Mouse (Mus musculus): ENCODE results near the gene Lrr1. TPM values are rescaled to one million over a fixed set of nuclear protein-coding genes. Genes with fewer than 3 reads are reported as not detected.
A peak's percentile ranks its signal among the peaks of the same experiment; 100 is the strongest.

The Lrr1 gene
- 2.3 and 3.3 TPM in 2 replicates for polyA plus RNA-seq (2012; rRNA removed)

DNA sequence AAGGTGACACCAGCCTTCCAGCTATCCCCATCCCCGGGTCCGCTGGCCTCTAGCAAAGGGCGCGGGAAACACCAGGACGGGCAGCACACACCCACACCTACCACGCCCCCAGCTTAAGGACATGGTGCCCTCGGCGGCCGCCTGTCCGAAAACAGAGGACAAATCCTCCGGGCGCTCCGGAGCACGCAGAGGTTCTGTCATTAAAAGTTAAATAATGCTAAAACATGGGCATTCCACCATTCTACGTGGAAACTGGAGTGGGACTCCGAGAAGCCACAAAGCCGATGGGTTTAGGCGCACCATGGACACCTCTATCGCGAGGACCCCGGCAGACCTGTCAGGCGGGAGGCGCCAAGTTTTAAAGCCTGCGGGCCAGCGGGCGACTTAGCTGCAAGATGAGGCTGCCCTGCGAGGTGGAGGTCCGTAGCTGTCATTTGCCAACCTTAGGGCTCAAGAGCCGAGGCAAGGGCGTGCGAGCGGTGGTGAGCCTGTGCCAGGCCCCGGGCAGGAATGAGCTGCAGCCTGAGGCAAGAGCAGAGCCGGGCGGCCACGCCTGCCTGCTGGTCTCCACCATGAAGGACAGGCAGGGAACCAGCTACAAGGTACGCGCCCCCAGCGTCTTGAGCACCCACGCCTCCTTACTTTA lies at the start of gene Lrr1:
TSS of gene Lrr1 (plus strand) at position 354 of the 646 bp plus-strand sequence.
- peak within 1 kb of the TSS; percentile 57; the same call in 1 of the 2 replicates for H3K27ac ChIP-seq (ENCODE audit: control insufficient read depth, insufficient read depth, low read depth, low read length)
- TF ChIP-seq CTCF (IDR thresholded peaks at IDR 0.05; ENCODE audit: control insufficient read depth, insufficient read depth, insufficient replicate concordance, low read depth, low read length) (no peak), POLR2A (IDR thresholded peaks at IDR 0.05; ENCODE audit: control insufficient read depth, low read depth, low read length) (peak; percentile 30; the same call in 1 of the 2 replicates)

DNA sequence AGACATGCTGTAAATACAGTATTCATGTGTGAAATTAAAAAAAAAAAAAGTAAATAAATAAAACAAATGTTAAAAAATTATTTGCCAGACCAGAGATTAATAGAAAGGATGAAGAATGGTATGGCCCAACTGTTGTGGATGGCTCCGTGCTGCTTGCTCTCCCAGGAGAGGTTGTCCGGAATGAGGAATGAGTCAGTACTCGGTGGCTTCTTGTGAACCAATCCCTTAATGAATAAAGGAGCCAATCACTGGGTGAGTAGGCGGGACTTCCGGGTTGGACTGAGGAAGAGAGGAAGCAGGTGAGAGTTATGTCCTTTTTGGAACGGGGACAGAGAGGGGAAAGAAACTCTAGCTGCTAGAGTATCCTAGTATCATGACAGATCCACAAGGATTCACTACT lies 48.7 kb upstream of the Lrr1 start:
- Histone ChIP-seq H3K4me1 (ENCODE audit: control insufficient read depth, insufficient read depth, low read length) (peaks cover 3% of the 10 kb centered on the region), H3K27me3 (ENCODE audit: control insufficient read depth, insufficient read depth, low read length) (no peaks in the 10 kb centered on the region), H3K4me3 (ENCODE audit: control insufficient read depth, low read depth, low read length) (peak overlapping the region; percentile 42), H3K27ac (ENCODE audit: control insufficient read depth, insufficient read depth, low read depth, low read length) (no peak overlapping the region), H3K36me3 (ENCODE audit: control insufficient read depth, insufficient read depth, low read length) (no peaks in the 10 kb centered on the region; the same call in 1 of the 2 replicates)
- no peak for TF ChIP-seq CTCF (IDR thresholded peaks at IDR 0.05; ENCODE audit: control insufficient read depth, insufficient read depth, insufficient replicate concordance, low read depth, low read length)
- peak; percentile 28; the same call in 1 of the 2 replicates for TF ChIP-seq POLR2A (IDR thresholded peaks at IDR 0.05; ENCODE audit: control insufficient read depth, low read depth, low read length)

More for the DNA sequence above, at the start of gene Lrr1:
- no peaks in the 10 kb centered on the region for H3K36me3 ChIP-seq (ENCODE audit: control insufficient read depth, insufficient read depth, low read length)
- peak within 1 kb of the TSS; percentile 86 for H3K4me3 ChIP-seq (ENCODE audit: control insufficient read depth, low read depth, low read length)
- no peaks in the 10 kb centered on the region for H3K27me3 ChIP-seq (ENCODE audit: control insufficient read depth, insufficient read depth, low read length)
- H3K4me1 ChIP-seq (ENCODE audit: control insufficient read depth, insufficient read depth, low read length) = peaks cover 2% of the 10 kb centered on the region

DNA sequence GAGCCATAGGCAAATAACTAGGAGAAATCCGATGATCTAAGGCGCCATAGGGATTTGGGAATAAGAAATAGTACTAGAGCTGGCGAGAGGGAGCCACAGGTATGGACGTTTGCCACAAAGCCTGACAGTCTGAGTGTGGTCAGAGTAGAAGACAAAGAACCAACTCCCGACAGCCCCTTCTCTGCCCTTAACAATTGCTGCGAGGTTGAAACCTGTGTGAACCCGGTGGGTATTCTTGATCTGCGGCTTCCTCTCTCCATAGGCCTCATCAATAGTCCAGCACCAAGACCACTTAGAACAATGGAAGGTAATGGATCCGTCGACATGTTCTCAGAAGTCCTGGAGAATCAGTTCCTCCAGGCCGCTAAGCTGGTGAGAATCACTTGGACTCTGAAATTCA lies 45.8 kb upstream of the Lrr1 start:
- no peaks in the 10 kb centered on the region for H3K36me3 ChIP-seq (ENCODE audit: control insufficient read depth, insufficient read depth, low read length)
- H3K4me1 ChIP-seq (ENCODE audit: control insufficient read depth, insufficient read depth, low read length) = peaks cover 3% of the 10 kb centered on the region
- no peak for TF ChIP-seq POLR2A (IDR thresholded peaks at IDR 0.05; ENCODE audit: control insufficient read depth, low read depth, low read length)
- H3K4me3 ChIP-seq (ENCODE audit: control insufficient read depth, low read depth, low read length) = no peak overlapping the region
- H3K27ac ChIP-seq (ENCODE audit: control insufficient read depth, insufficient read depth, low read depth, low read length) = no peak overlapping the region
- no peaks in the 10 kb centered on the region for H3K27me3 ChIP-seq (ENCODE audit: control insufficient read depth, insufficient read depth, low read length)

DNA sequence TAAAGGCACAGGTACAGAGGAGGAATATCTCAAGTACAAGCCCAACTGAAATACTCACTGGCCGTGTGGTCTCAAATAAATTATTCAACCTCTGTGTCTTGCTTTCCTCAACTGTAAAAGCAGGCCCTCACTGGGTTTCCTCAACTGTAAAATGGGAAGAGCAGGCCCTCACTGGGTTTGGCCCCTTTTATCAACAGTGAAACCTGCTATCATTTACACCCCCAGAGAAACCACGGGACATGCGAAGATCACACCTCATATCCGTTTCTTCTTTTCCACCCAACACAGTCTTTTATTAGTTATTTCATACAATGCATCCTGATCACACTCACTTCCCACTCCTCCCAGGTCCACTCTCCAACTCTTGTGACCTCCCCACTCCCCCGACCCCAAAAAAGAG lies 43.5 kb upstream of the Lrr1 start:
- Histone ChIP-seq H3K27ac (ENCODE audit: control insufficient read depth, insufficient read depth, low read depth, low read length) (no peak overlapping the region), H3K27me3 (ENCODE audit: control insufficient read depth, insufficient read depth, low read length) (no peaks in the 10 kb centered on the region), H3K4me1 (ENCODE audit: control insufficient read depth, insufficient read depth, low read length) (peaks cover 5% of the 10 kb centered on the region), H3K4me3 (ENCODE audit: control insufficient read depth, low read depth, low read length) (no peak overlapping the region), H3K36me3 (ENCODE audit: control insufficient read depth, insufficient read depth, low read length) (no peaks in the 10 kb centered on the region)
- no peak for TF ChIP-seq CTCF (IDR thresholded peaks at IDR 0.05; ENCODE audit: control insufficient read depth, insufficient read depth, insufficient replicate concordance, low read depth, low read length)
- TF ChIP-seq POLR2A (IDR thresholded peaks at IDR 0.05; ENCODE audit: control insufficient read depth, low read depth, low read length) = no peak

DNA sequence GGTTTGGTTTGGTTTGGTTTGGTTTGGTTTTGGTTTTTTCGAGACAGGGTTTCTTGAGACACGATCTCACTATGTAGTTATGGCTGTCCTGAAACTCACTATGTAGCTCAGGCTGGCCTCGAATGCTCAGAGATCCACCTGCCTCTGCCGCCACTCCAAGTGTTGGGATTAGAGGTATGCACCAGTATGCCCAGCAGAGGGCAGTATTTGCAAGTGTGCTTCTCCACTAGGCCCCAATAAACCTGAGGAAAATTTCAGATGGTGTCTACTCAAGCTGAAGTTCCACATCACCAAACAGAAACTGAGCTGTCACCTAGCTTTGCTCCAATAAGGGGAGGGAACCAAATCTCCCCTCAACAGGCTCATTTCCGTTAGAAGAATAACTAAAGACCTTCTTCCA lies 41.4 kb upstream of the Lrr1 start:
- Histone ChIP-seq H3K27ac (ENCODE audit: control insufficient read depth, insufficient read depth, low read depth, low read length) (no peak overlapping the region), H3K36me3 (ENCODE audit: control insufficient read depth, insufficient read depth, low read length) (no peaks in the 10 kb centered on the region), H3K27me3 (ENCODE audit: control insufficient read depth, insufficient read depth, low read length) (no peaks in the 10 kb centered on the region), H3K4me1 (ENCODE audit: control insufficient read depth, insufficient read depth, low read length) (peaks cover 5% of the 10 kb centered on the region; the same call in 1 of the 2 replicates), H3K4me3 (ENCODE audit: control insufficient read depth, low read depth, low read length) (no peak overlapping the region)
- peak; percentile 49; the same call in 1 of the 2 replicates for TF ChIP-seq CTCF (IDR thresholded peaks at IDR 0.05; ENCODE audit: control insufficient read depth, insufficient read depth, insufficient replicate concordance, low read depth, low read length)
- TF ChIP-seq POLR2A (IDR thresholded peaks at IDR 0.05; ENCODE audit: control insufficient read depth, low read depth, low read length) = no peak

DNA sequence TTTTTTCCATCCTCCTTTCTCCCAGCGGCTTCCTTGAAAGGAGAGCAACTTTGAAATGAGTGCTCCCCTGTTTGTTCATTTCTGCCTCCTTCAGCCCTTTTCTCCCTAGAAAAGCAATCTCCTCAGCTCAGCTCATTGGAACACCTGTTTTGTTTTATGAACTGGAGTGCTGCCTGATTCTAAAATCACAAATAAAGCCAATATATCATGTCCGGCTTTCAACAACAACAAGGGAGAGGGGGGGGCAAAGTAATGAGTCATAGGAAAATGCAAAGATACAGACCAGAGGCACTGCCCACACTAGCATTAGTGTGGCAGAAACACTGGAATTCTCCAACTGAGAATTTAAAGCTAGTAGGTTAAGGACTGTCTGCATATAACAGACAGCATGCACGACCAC lies 41.0 kb upstream of the Lrr1 start:
- H3K27ac ChIP-seq (ENCODE audit: control insufficient read depth, insufficient read depth, low read depth, low read length) = no peak overlapping the region
- H3K4me3 ChIP-seq (ENCODE audit: control insufficient read depth, low read depth, low read length) = no peak overlapping the region
- no peaks in the 10 kb centered on the region for H3K36me3 ChIP-seq (ENCODE audit: control insufficient read depth, insufficient read depth, low read length)
- H3K27me3 ChIP-seq (ENCODE audit: control insufficient read depth, insufficient read depth, low read length) = no peaks in the 10 kb centered on the region
- H3K4me1 ChIP-seq (ENCODE audit: control insufficient read depth, insufficient read depth, low read length) = peaks cover 5% of the 10 kb centered on the region; the same call in 1 of the 2 replicates
- TF ChIP-seq CTCF (IDR thresholded peaks at IDR 0.05; ENCODE audit: control insufficient read depth, insufficient read depth, insufficient replicate concordance, low read depth, low read length) (no peak), POLR2A (IDR thresholded peaks at IDR 0.05; ENCODE audit: control insufficient read depth, low read depth, low read length) (no peak)

DNA sequence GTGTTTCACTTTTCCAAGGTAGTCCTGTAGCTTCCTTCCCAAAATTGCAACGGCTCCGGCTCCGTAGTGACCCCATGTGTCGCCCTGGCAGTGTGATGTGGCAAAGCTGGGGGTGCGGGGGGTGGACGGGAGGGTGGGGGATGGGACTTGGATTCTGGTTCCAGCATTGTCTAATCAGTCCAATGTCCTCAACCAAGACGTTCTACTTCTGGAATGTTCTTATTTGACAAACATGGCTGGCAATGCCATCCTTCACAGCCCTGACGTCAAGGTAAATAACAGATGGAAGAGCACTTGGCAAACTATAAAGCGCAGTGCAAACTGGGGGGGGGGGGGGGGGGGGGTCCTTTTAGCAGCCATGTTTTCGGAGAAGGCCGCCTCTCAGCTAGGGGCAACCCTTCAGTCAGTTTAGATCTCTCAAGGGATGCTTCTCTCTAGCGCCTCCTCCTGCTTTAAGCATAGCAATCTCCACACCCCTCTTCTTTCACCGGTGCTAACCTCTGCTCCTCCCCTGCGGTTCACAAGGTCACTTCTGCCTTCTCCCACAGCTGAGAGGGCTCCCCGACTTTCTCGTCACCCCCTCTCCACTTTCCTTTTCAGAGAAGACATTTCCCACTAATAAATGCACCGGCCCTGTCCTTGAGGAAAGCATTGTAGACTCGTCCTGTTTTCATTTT lies 38.8 kb upstream of the Lrr1 start:
- Histone ChIP-seq H3K4me3 (ENCODE audit: control insufficient read depth, low read depth, low read length) (peak overlapping the region; percentile 82), H3K27ac (ENCODE audit: control insufficient read depth, insufficient read depth, low read depth, low read length) (no peak overlapping the region), H3K27me3 (ENCODE audit: control insufficient read depth, insufficient read depth, low read length) (no peaks in the 10 kb centered on the region), H3K4me1 (ENCODE audit: control insufficient read depth, insufficient read depth, low read length) (peaks cover 5% of the 10 kb centered on the region; the same call in 1 of the 2 replicates), H3K36me3 (ENCODE audit: control insufficient read depth, insufficient read depth, low read length) (no peaks in the 10 kb centered on the region)
- no peak for TF ChIP-seq POLR2A (IDR thresholded peaks at IDR 0.05; ENCODE audit: control insufficient read depth, low read depth, low read length)
- TF ChIP-seq CTCF (IDR thresholded peaks at IDR 0.05; ENCODE audit: control insufficient read depth, insufficient read depth, insufficient replicate concordance, low read depth, low read length) = no peak
